ENCODE assay signal across 15 mouse cellular contexts in the genomic region with DNA sequence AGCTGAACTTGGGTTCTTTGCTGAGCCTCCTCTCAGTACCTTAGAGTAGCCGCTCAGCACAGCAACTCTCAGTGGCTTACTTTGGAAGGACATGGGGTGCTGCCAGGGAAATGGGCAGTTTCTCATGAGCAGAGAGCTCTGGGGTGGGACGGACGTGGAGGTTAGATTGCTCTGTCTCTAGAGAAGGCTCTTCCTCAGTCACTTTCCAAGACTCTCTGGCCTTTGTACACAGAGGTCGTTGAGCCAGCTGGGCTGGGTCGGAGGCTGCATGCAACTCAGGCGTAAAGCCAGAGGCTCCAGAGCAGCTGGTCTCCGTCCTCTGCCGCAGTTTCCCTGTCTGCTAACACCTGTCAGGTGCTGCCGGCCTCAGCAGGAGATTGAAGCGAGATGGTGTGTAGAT. TPM values are rescaled to one million over a fixed set of nuclear protein-coding genes. Genes with fewer than 3 reads are reported as not detected.
A peak's percentile ranks its signal among the peaks of the same experiment; 100 is the strongest.
DNase-seq lines count a peak whose midpoint lies in the region; ATAC-seq lines count a peak whose summit lies in the region.
"Had no signal": no experiment of that assay in that cellular context is flagged by ENCODE, and none has a peak within 500 bp of the region (broad histone marks: within the 10 kb centered on the region; RNA-seq: fewer than 3 reads in every experiment).

No protein-coding gene starts in this region.

- H3K9me3 ChIP-seq in kidney, embryonic 16.5 days (ENCODE audit: low read length) = 0 out of 2 replicates have a peak, but pooled peaks cover 4% of the 10 kb centered on the region
- H3K9me3 ChIP-seq: embryonic facial prominence, embryonic 15.5 days had no signal

- H3K4me3 ChIP-seq in kidney, embryonic 16.5 days (ENCODE audit: low read length) = no peak overlapping the region
- H3K4me3 ChIP-seq: embryonic facial prominence, embryonic 15.5 days had no signal

- no peak overlapping the region for H3K9ac ChIP-seq in kidney, embryonic 16.5 days (replicated peaks; ENCODE audit: low read length)
- H3K9ac ChIP-seq: embryonic facial prominence, embryonic 15.5 days; lung, embryonic 14.5 days had no signal

- intact Hi-C loops in left cerebral cortex, postnatal 14 days (cut with DNase I) = no loop called here

- 41% methylated on average over 10 of the region's 10 CpGs for WGBS in kidney, embryonic 16.5 days

- no peak overlapping the region for H3K27ac ChIP-seq in kidney, embryonic 16.5 days (ENCODE audit: low read length)
- H3K27ac ChIP-seq: embryonic facial prominence, embryonic 15.5 days had no signal

- DNase-seq in kidney, adult 18-20 months = peak; percentile 35
- DNase-seq in gastrocnemius, postnatal 25 days = peak; percentile 47
- DNase-seq in kidney, adult 9 months = peak; percentile 42
- peak; percentile 50 for DNase-seq in skeletal muscle tissue, adult 2 months (ENCODE audit: low read depth, low spot score)
- DNase-seq in left cerebral cortex, postnatal 14 days (ENCODE audit: low spot score in 2 of 2) = no peak
- no peak for DNase-seq in cerebellum, postnatal 10 days
- DNase-seq: cerebellum, adult 11-12 months; layer of hippocampus, adult 9-11 months; lung, embryonic 14.5 days; right cerebral cortex, postnatal 14 days had no signal

- H3K4me1 ChIP-seq in kidney, embryonic 16.5 days (ENCODE audit: insufficient read depth, low read length) = no peaks in the 10 kb centered on the region; the same call in 1 of the 2 replicates
- H3K4me1 ChIP-seq: embryonic facial prominence, embryonic 15.5 days had no signal

- ATAC-seq in kidney, embryonic 16.5 days (ENCODE audit: low FRiP score, low TSS enrichment) = no peak
- ATAC-seq in inflammation-experienced regulatory T-cells, adult 6 months = no peak
- ATAC-seq: activated CD4-positive, CD25-positive, alpha-beta regulatory T cell, adult 4 months had no signal

- no peak overlapping the region for H3K4me2 ChIP-seq in kidney, embryonic 16.5 days (replicated peaks; ENCODE audit: low read depth, low read length)
- H3K4me2 ChIP-seq: embryonic facial prominence, embryonic 15.5 days; lung, embryonic 14.5 days had no signal

- no peaks in the 10 kb centered on the region for H3K27me3 ChIP-seq in kidney, embryonic 16.5 days (ENCODE audit: insufficient read depth, low read length)
- H3K27me3 ChIP-seq: embryonic facial prominence, embryonic 15.5 days had no signal

- H3K36me3 ChIP-seq in kidney, embryonic 16.5 days (ENCODE audit: insufficient read depth, low read length) = peaks cover 72% of the 10 kb centered on the region

RNA-seq across cellular contexts. Expression of a gene that starts 23.5 kb away (rescaled TPM):
- polyA plus RNA-seq in kidney, embryonic 16.5 days (2015; fragmentation: Nextera tagmentation; extraction: Ambion mirVana) = 0.08 TPM in 1 of 2 replicates, not detected in the other
- total RNA-seq in gastrocnemius, postnatal 25 days (2021) = not detected
- total RNA-seq in left cerebral cortex, postnatal 14 days (2021) = under 1 TPM; 0.44 to 0.49 TPM
- not detected for polyA plus RNA-seq in inflammation-experienced regulatory T-cells, adult 6 months (2017; shearing (Covaris generic))
- total RNA-seq: gastrocnemius, postnatal 36 days had no signal
- polyA plus RNA-seq: activated CD4-positive, CD25-positive, alpha-beta regulatory T cell, adult 4 months had no signal

RNA-seq across cellular contexts. Expression of a gene that starts 33.8 kb away (rescaled TPM):
- 9.9 and 11.0 TPM in 2 replicates for polyA plus RNA-seq in kidney, embryonic 16.5 days (2015; fragmentation: Nextera tagmentation; extraction: Ambion mirVana)
- 10 to 100 TPM; 12.1 to 12.3 TPM for total RNA-seq in gastrocnemius, postnatal 25 days (2021)
- 10 to 100 TPM; 43.4 to 49.6 TPM for total RNA-seq in left cerebral cortex, postnatal 14 days (2021)
- polyA plus RNA-seq in inflammation-experienced regulatory T-cells, adult 6 months (2017; shearing (Covaris generic)) = 1 to 10 TPM; 3.0 to 4.1 (median 3.1) TPM

Comparison
In these comparisons a context has a peak if more than half of its experiments do, and no peak if none do; other contexts are left out.
1. DNase-seq: peak in kidney, adult 18-20 months (single experiment), gastrocnemius, postnatal 25 days (single experiment), kidney, adult 9 months (single experiment) and skeletal muscle tissue, adult 2 months (single experiment); none in left cerebral cortex, postnatal 14 days (0 of 2) and cerebellum, postnatal 10 days (0 of 2).